ENCODE assay signal across 9 mouse cellular contexts in genomic region chr11:96284774-96285734, GRCm38 (mm10). TPM values are rescaled to one million over a fixed set of nuclear protein-coding genes. Genes with fewer than 3 reads are reported as not detected.
DNase-seq lines count a peak whose midpoint lies in the region; ATAC-seq and TF ChIP-seq lines count a peak whose summit lies in the region.
"Had no signal": no experiment of that assay in that cellular context is flagged by ENCODE, and none has a peak within 500 bp of the region (broad histone marks: within the 10 kb centered on the region; RNA-seq: fewer than 3 reads in every experiment).

No protein-coding gene starts in this region.

- peaks cover 100% of the 10 kb centered on the region for H3K27me3 ChIP-seq in heart, embryonic 13.5 days (replicated peaks)
- H3K27me3 ChIP-seq in kidney, embryonic 16.5 days (ENCODE audit: insufficient read depth, low read length) = no peaks in the 10 kb centered on the region
- peaks cover 78% of the 10 kb centered on the region for H3K27me3 ChIP-seq in midbrain, postnatal 0 days (ENCODE audit: insufficient read depth, low read length)

- no peak overlapping the region for H3K27ac ChIP-seq in heart, embryonic 13.5 days (replicated peaks)
- peak overlapping the region; percentile 100 for H3K27ac ChIP-seq in kidney, embryonic 16.5 days (ENCODE audit: low read length)
- no peak overlapping the region for H3K27ac ChIP-seq in midbrain, postnatal 0 days (ENCODE audit: low read depth, low read length)

- H3K9me3 ChIP-seq in heart, embryonic 13.5 days = no peaks in the 10 kb centered on the region
- no peaks in the 10 kb centered on the region for H3K9me3 ChIP-seq in kidney, embryonic 16.5 days (ENCODE audit: low read length)
- no peaks in the 10 kb centered on the region for H3K9me3 ChIP-seq in midbrain, postnatal 0 days (ENCODE audit: low read length)

- peaks cover 22% of the 10 kb centered on the region for H3K4me1 ChIP-seq in heart, embryonic 13.5 days
- peaks cover 31% of the 10 kb centered on the region for H3K4me1 ChIP-seq in kidney, embryonic 16.5 days (ENCODE audit: insufficient read depth, low read length)
- no peaks in the 10 kb centered on the region for H3K4me1 ChIP-seq in midbrain, postnatal 0 days (ENCODE audit: insufficient read depth, low read length)

- 2% methylated on average over 34 of the region's 37 CpGs for WGBS in heart, embryonic 13.5 days
- under 1% methylated on average over 33 of the region's 37 CpGs for whole genome bisulfite sequencing in kidney, embryonic 16.5 days
- WGBS in midbrain, postnatal 0 days = 1% methylated on average over 35 of the region's 37 CpGs

- H3K36me3 ChIP-seq in heart, embryonic 13.5 days = no peaks in the 10 kb centered on the region
- H3K36me3 ChIP-seq in kidney, embryonic 16.5 days (ENCODE audit: insufficient read depth, low read length) = no peaks in the 10 kb centered on the region
- no peaks in the 10 kb centered on the region for H3K36me3 ChIP-seq in midbrain, postnatal 0 days (ENCODE audit: insufficient read depth, low read length)

- H3K4me2 ChIP-seq in heart, embryonic 13.5 days = peak overlapping the region; percentile 70
- H3K4me2 ChIP-seq in kidney, embryonic 16.5 days (replicated peaks; ENCODE audit: low read depth, low read length) = peak overlapping the region; percentile 90
- no peak overlapping the region for H3K4me2 ChIP-seq in midbrain, postnatal 0 days (ENCODE audit: low read depth, low read length, poor library complexity, severe bottlenecking)

- H3K4me3 ChIP-seq in heart, embryonic 13.5 days = peak overlapping the region; percentile 49
- peak overlapping the region; percentile 84 for H3K4me3 ChIP-seq in kidney, embryonic 16.5 days (ENCODE audit: low read length)
- H3K4me3 ChIP-seq in midbrain, postnatal 0 days (ENCODE audit: low read depth, low read length) = no peak overlapping the region

- no peak for ATAC-seq in heart, embryonic 13.5 days (ENCODE audit: extremely low read depth, insufficient number of reproducible peaks, low FRiP score, low TSS enrichment)
- peak; percentile 95 for ATAC-seq in kidney, embryonic 16.5 days (ENCODE audit: low FRiP score, low TSS enrichment)
- no peak for ATAC-seq in midbrain, postnatal 0 days (ENCODE audit: low FRiP score)

- DNase-seq in heart, postnatal 14 days = no peak
- peak; percentile 84 for DNase-seq in embryo, embryonic 9.5 days (ENCODE audit: extremely low spot score)
- peak; percentile 47 for DNase-seq in midbrain, postnatal 0 days (ENCODE audit: low spot score)
- no peak for DNase-seq in gastrocnemius, postnatal 4 days (ENCODE audit: low spot score in 2 of 2)
- no peak for DNase-seq in cerebellum, postnatal 4 days (ENCODE audit: low spot score in 2 of 2)
- DNase-seq in right cerebral cortex, adult 18-20 months = no peak

- intact Hi-C loops in heart, postnatal 14 days (cut with DNase I) = no loop called here

- no peak for TF ChIP-seq CTCF in midbrain, postnatal 0 days (IDR thresholded peaks at IDR 0.05)

- H3K9ac ChIP-seq in heart, embryonic 13.5 days = peak overlapping the region; percentile 56
- H3K9ac ChIP-seq in kidney, embryonic 16.5 days (replicated peaks; ENCODE audit: low read length) = peak overlapping the region; percentile 99
- H3K9ac ChIP-seq in midbrain, postnatal 0 days (replicated peaks; ENCODE audit: low read length, poor library complexity, severe bottlenecking) = no peak overlapping the region

RNA-seq across cellular contexts. Expression of gene Hoxb7, which starts 1.4 kb away (rescaled TPM):
- polyA plus RNA-seq in heart, embryonic 13.5 days (2015; fragmentation: Nextera tagmentation; extraction: Ambion mirVana) = 0.11 and 0.25 TPM in 2 replicates
- total RNA-seq in heart, postnatal 14 days (2021) = not detected
- 60.9 and 68.3 TPM in 2 replicates for polyA plus RNA-seq in kidney, embryonic 16.5 days (2015; fragmentation: Nextera tagmentation; extraction: Ambion mirVana)
- 0.19 TPM in 1 of 2 replicates, not detected in the other for total RNA-seq in midbrain, postnatal 0 days (2014; rRNA removed)
- polyA plus RNA-seq in midbrain, postnatal 0 days (2015; fragmentation: Nextera tagmentation; extraction: Ambion mirVana) = not detected in 2 replicates
- total RNA-seq in gastrocnemius, postnatal 4 days (2021) = 1 to 10 TPM; 1.8 to 2.1 TPM
- total RNA-seq: MEL had no signal

RNA-seq across cellular contexts. Expression of gene Hoxb8, which starts 3.3 kb away (rescaled TPM):
- not detected in 2 replicates for polyA plus RNA-seq in heart, embryonic 13.5 days (2015; fragmentation: Nextera tagmentation; extraction: Ambion mirVana)
- total RNA-seq in heart, postnatal 14 days (2021) = not detected
- 9.5 and 12.9 TPM in 2 replicates for polyA plus RNA-seq in kidney, embryonic 16.5 days (2015; fragmentation: Nextera tagmentation; extraction: Ambion mirVana)
- total RNA-seq in midbrain, postnatal 0 days (2014; rRNA removed) = 3.4 TPM in 1 of 2 replicates, not detected in the other
- polyA plus RNA-seq in midbrain, postnatal 0 days (2015; fragmentation: Nextera tagmentation; extraction: Ambion mirVana) = not detected in 2 replicates
- 1 to 10 TPM in 1 of 2 experiments, under 1 TPM in 1; 0.98 to 1.3 TPM for total RNA-seq in gastrocnemius, postnatal 4 days (2021)
- total RNA-seq: MEL had no signal

RNA-seq across cellular contexts. Expression of gene Hoxb6, which starts 7.2 kb away (rescaled TPM):
- polyA plus RNA-seq in heart, embryonic 13.5 days (2015; fragmentation: Nextera tagmentation; extraction: Ambion mirVana) = 1.4 and 2.0 TPM in 2 replicates
- total RNA-seq in heart, postnatal 14 days (2021) = not detected
- polyA plus RNA-seq in kidney, embryonic 16.5 days (2015; fragmentation: Nextera tagmentation; extraction: Ambion mirVana) = 50.3 and 55.7 TPM in 2 replicates
- total RNA-seq in midbrain, postnatal 0 days (2014; rRNA removed) = 0.22 TPM in 1 of 2 replicates, not detected in the other
- not detected in 2 replicates for polyA plus RNA-seq in midbrain, postnatal 0 days (2015; fragmentation: Nextera tagmentation; extraction: Ambion mirVana)
- total RNA-seq in gastrocnemius, postnatal 4 days (2021) = 1 to 10 TPM in 1 of 2 experiments, under 1 TPM in 1; 0.62 to 1.3 TPM
- total RNA-seq: MEL had no signal

RNA-seq across cellular contexts. Expression of gene Hoxb9, which starts 13.8 kb away (rescaled TPM):
- 0.06 TPM in 1 of 2 replicates, not detected in the other for polyA plus RNA-seq in heart, embryonic 13.5 days (2015; fragmentation: Nextera tagmentation; extraction: Ambion mirVana)
- total RNA-seq in heart, postnatal 14 days (2021) = not detected
- 21.5 and 24.5 TPM in 2 replicates for polyA plus RNA-seq in kidney, embryonic 16.5 days (2015; fragmentation: Nextera tagmentation; extraction: Ambion mirVana)
- total RNA-seq in midbrain, postnatal 0 days (2014; rRNA removed) = not detected in 2 replicates
- not detected in 2 replicates for polyA plus RNA-seq in midbrain, postnatal 0 days (2015; fragmentation: Nextera tagmentation; extraction: Ambion mirVana)
- 1 to 10 TPM; 1.1 to 1.5 TPM for total RNA-seq in gastrocnemius, postnatal 4 days (2021)
- total RNA-seq: MEL had no signal

RNA-seq across cellular contexts. Expression of gene Hoxb5, which starts 18.1 kb away (rescaled TPM):
- 3.8 and 5.5 TPM in 2 replicates for polyA plus RNA-seq in heart, embryonic 13.5 days (2015; fragmentation: Nextera tagmentation; extraction: Ambion mirVana)
- total RNA-seq in heart, postnatal 14 days (2021) = under 1 TPM; 0.19 to 0.22 TPM
- 19.2 and 24.3 TPM in 2 replicates for polyA plus RNA-seq in kidney, embryonic 16.5 days (2015; fragmentation: Nextera tagmentation; extraction: Ambion mirVana)
- total RNA-seq in midbrain, postnatal 0 days (2014; rRNA removed) = 1.5 TPM in 1 of 2 replicates, not detected in the other
- not detected in 2 replicates for polyA plus RNA-seq in midbrain, postnatal 0 days (2015; fragmentation: Nextera tagmentation; extraction: Ambion mirVana)
- 1 to 10 TPM in 1 of 2 experiments, under 1 TPM in 1; 0.80 to 1.1 TPM for total RNA-seq in gastrocnemius, postnatal 4 days (2021)
- total RNA-seq: MEL had no signal

Comparison
In these comparisons a context has a peak if more than half of its experiments do, and no peak if none do; other contexts are left out.
1. DNase-seq: peak in embryo, embryonic 9.5 days (single experiment) and midbrain, postnatal 0 days (single experiment); none in heart, postnatal 14 days (0 of 2), gastrocnemius, postnatal 4 days (0 of 2), cerebellum, postnatal 4 days (0 of 2) and right cerebral cortex, adult 18-20 months (single experiment).